In the genomic region with DNA sequence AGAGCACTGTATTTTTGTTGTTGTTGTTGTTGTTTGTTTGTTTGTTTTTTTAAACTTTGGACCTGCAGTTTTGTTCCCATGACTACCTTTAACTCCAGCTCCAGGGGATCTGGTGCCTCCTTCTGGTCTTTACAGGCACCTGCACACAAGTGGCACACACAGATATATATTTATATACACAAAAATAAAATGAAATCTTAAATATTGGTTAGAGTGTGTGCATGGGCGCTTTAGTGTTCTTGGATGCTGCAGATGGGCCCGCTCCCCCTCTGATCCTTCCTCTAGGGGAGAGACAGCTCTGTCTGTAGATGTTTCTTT, we compare ENCODE assay signal across 9 mouse cellular contexts. TPM values are rescaled to one million over a fixed set of nuclear protein-coding genes. Genes with fewer than 3 reads are reported as not detected.
DNase-seq lines count a peak whose midpoint lies in the region; ATAC-seq and TF ChIP-seq lines count a peak whose summit lies in the region.
"Had no signal": no experiment of that assay in that cellular context is flagged by ENCODE, and none has a peak within 500 bp of the region (broad histone marks: within the 10 kb centered on the region; RNA-seq: fewer than 3 reads in every experiment).

No protein-coding gene starts in this region.

- H3K27ac ChIP-seq in forebrain, embryonic 13.5 days, result peak overlapping the region; percentile 36; the same call in 1 of the 2 replicates
- no peak overlapping the region for H3K27ac ChIP-seq in forebrain, embryonic 10.5 days
- H3K27ac ChIP-seq in left cerebral cortex, adult 2 months, result peak overlapping the region; percentile 33; the same call in 1 of the 2 replicates
- H3K27ac ChIP-seq in limb, embryonic 13.5 days, result peak overlapping the region; percentile 55; the same call in 1 of the 2 replicates

- no peak overlapping the region for H3K4me2 ChIP-seq in forebrain, embryonic 13.5 days
- no peak overlapping the region for H3K4me2 ChIP-seq in limb, embryonic 13.5 days (replicated peaks)

- no peak overlapping the region for H3K9ac ChIP-seq in forebrain, embryonic 13.5 days
- no peak overlapping the region for H3K9ac ChIP-seq in limb, embryonic 13.5 days

- peaks cover 20% of the 10 kb centered on the region for H3K4me1 ChIP-seq in forebrain, embryonic 13.5 days
- H3K4me1 ChIP-seq in forebrain, embryonic 10.5 days, result peaks cover 6% of the 10 kb centered on the region
- peaks cover 35% of the 10 kb centered on the region for H3K4me1 ChIP-seq in limb, embryonic 13.5 days

- intact Hi-C loops in left cerebral cortex, adult 2 months (cut with DNase I), result no loop called here
- intact Hi-C loops in left cerebral cortex, postnatal 10 days (cut with DNase I), result no loop called here

- H3K36me3 ChIP-seq in forebrain, embryonic 13.5 days (ENCODE audit: poor library complexity, severe bottlenecking), result peaks cover 10% of the 10 kb centered on the region
- H3K36me3 ChIP-seq in forebrain, embryonic 10.5 days (replicated peaks), result peaks cover 21% of the 10 kb centered on the region
- H3K36me3 ChIP-seq in limb, embryonic 13.5 days, result peaks cover 14% of the 10 kb centered on the region

- 95% methylated on average over 2 of the region's 2 CpGs for WGBS in forebrain, embryonic 13.5 days
- 97% methylated on average over 2 of the region's 2 CpGs for WGBS in forebrain, embryonic 10.5 days
- WGBS in limb, embryonic 13.5 days, result 96% methylated on average over 2 of the region's 2 CpGs

- no peak for ATAC-seq in forebrain, embryonic 13.5 days
- ATAC-seq in limb, embryonic 13.5 days (ENCODE audit: low FRiP score, low read depth), result no peak

- no peak; the same call in none of the 2 replicates for TF ChIP-seq CTCF in left cerebral cortex, adult 2 months (IDR thresholded peaks at IDR 0.05)

- H3K4me3 ChIP-seq in forebrain, embryonic 13.5 days, result no peak overlapping the region
- no peak overlapping the region for H3K4me3 ChIP-seq in forebrain, embryonic 10.5 days
- H3K4me3 ChIP-seq in left cerebral cortex, adult 2 months, result no peak overlapping the region
- H3K4me3 ChIP-seq in limb, embryonic 13.5 days, result no peak overlapping the region

- no peak for DNase-seq in forebrain, embryonic 10.5 days (ENCODE audit: extremely low spot score, low spot score)
- DNase-seq in left cerebral cortex, adult 2 months (ENCODE audit: extremely low spot score in 1 of 2, low spot score in 2 of 2), result no peak
- DNase-seq in left cerebral cortex, postnatal 10 days (ENCODE audit: extremely low spot score in 1 of 2, low spot score in 2 of 2), result no peak
- DNase-seq in R1 (ENCODE audit: low read depth, low spot score), result peak; percentile 59
- DNase-seq in thymus, adult 18-20 months, result no peak
- no peak for DNase-seq in adrenal gland, postnatal 4 days (ENCODE audit: low spot score in 2 of 2)
- DNase-seq: spleen, adult 18-20 months had no signal

- H3K9me3 ChIP-seq in forebrain, embryonic 13.5 days (replicated peaks), result no peaks in the 10 kb centered on the region
- no peaks in the 10 kb centered on the region for H3K9me3 ChIP-seq in forebrain, embryonic 10.5 days
- no peaks in the 10 kb centered on the region for H3K9me3 ChIP-seq in limb, embryonic 13.5 days

- no peaks in the 10 kb centered on the region for H3K27me3 ChIP-seq in forebrain, embryonic 13.5 days
- no peaks in the 10 kb centered on the region for H3K27me3 ChIP-seq in forebrain, embryonic 10.5 days (ENCODE audit: poor library complexity, severe bottlenecking)
- H3K27me3 ChIP-seq in limb, embryonic 13.5 days, result no peaks in the 10 kb centered on the region

RNA-seq across cellular contexts. Expression of a gene that starts 9.4 kb away (rescaled TPM):
- polyA plus RNA-seq in forebrain, embryonic 13.5 days (2015; fragmentation: Nextera tagmentation; extraction: Ambion mirVana), result 233 and 254 TPM in 2 replicates
- polyA plus RNA-seq in forebrain, embryonic 10.5 days (2016; fragmentation: Nextera tagmentation; extraction: Ambion mirVana), result 214 and 224 TPM in 2 replicates
- total RNA-seq in left cerebral cortex, adult 2 months (2021), result 100 to 1,000 TPM; 518 to 557 TPM
- 100 to 1,000 TPM; 588 to 615 TPM for total RNA-seq in left cerebral cortex, postnatal 10 days (2021)
- 240 and 244 TPM in 2 replicates for polyA plus RNA-seq in limb, embryonic 13.5 days (2015; fragmentation: Nextera tagmentation; extraction: Ambion mirVana)
- 100 to 1,000 TPM; 323 to 340 TPM for total RNA-seq in adrenal gland, postnatal 4 days (2021)

RNA-seq across cellular contexts. Expression of a gene that starts 26.1 kb away (rescaled TPM):
- polyA plus RNA-seq in forebrain, embryonic 13.5 days (2015; fragmentation: Nextera tagmentation; extraction: Ambion mirVana), result 112 and 121 TPM in 2 replicates
- polyA plus RNA-seq in forebrain, embryonic 10.5 days (2016; fragmentation: Nextera tagmentation; extraction: Ambion mirVana), result 161 and 165 TPM in 2 replicates
- 10 to 100 TPM; 59.2 to 64.2 TPM for total RNA-seq in left cerebral cortex, adult 2 months (2021)
- 10 to 100 TPM; 72.4 to 74.2 TPM for total RNA-seq in left cerebral cortex, postnatal 10 days (2021)
- polyA plus RNA-seq in limb, embryonic 13.5 days (2015; fragmentation: Nextera tagmentation; extraction: Ambion mirVana), result 192 and 205 TPM in 2 replicates
- total RNA-seq in adrenal gland, postnatal 4 days (2021), result 100 to 1,000 TPM; 181 to 192 TPM
